Mouse (Mus musculus): ENCODE results near the gene Hivep2.

- TF ChIP-seq CTCF (IDR thresholded peaks at IDR 0.05; ENCODE audit: low read depth, low read length) (no peak), GATA1 (IDR thresholded peaks at IDR 0.05; ENCODE audit: borderline replicate concordance, low read length) (no peak), GATA2 (IDR thresholded peaks at IDR 0.05; ENCODE audit: borderline replicate concordance, low read depth, low read length) (no peak), TAL1 (conservative IDR thresholded peaks at IDR 0.05; ENCODE audit: low read depth, low read length) (no peak), POLR2AphosphoS5 (IDR thresholded peaks at IDR 0.05; ENCODE audit: insufficient replicate concordance, low read depth, low read length) (no peak)
Observed at GRCm38 (mm10) chr10:14070498-14071079, 104.7 kb downstream of the Hivep2 start.
